In genomic region chr1:127409512-127409911, GRCm38 (mm10) we compare ENCODE assay signal across 9 mouse cellular contexts.
DNase-seq lines count a peak whose midpoint lies in the region; ATAC-seq and TF ChIP-seq lines count a peak whose summit lies in the region.
"Had no signal": no experiment of that assay in that cellular context is flagged by ENCODE, and none has a peak within 500 bp of the region (broad histone marks: within the 10 kb centered on the region; RNA-seq: fewer than 3 reads in every experiment).

No protein-coding gene starts in this region.

- ATAC-seq in common myeloid progenitor, adult 5-6 weeks (replicated peaks; ENCODE audit: low read depth, poor library complexity, severe bottlenecking): peak; percentile 65
- ATAC-seq in hindbrain, embryonic 11.5 days (ENCODE audit: low FRiP score): peak; percentile 34; the same call in 1 of the 2 replicates
- no peak; the same call in 1 of the 2 replicates for ATAC-seq in liver, embryonic 14.5 days (ENCODE audit: insufficient read depth)

- no peak overlapping the region for H3K27ac ChIP-seq in hindbrain, embryonic 11.5 days (ENCODE audit: low read depth, low read length)
- H3K27ac ChIP-seq in liver, embryonic 14.5 days: no peak overlapping the region
- H3K27ac ChIP-seq: macrophage had no signal

- H3K36me3 ChIP-seq in hindbrain, embryonic 11.5 days (ENCODE audit: control insufficient read depth, insufficient read depth, low read length): no peaks in the 10 kb centered on the region
- H3K36me3 ChIP-seq in liver, embryonic 14.5 days (replicated peaks; ENCODE audit: control insufficient read depth, insufficient read depth, low read depth): no peaks in the 10 kb centered on the region

- no peaks in the 10 kb centered on the region for H3K9me3 ChIP-seq in hindbrain, embryonic 11.5 days (ENCODE audit: control insufficient read depth, low read length)
- H3K9me3 ChIP-seq in liver, embryonic 14.5 days (ENCODE audit: control insufficient read depth, low read length): no peaks in the 10 kb centered on the region

- H3K9ac ChIP-seq in hindbrain, embryonic 11.5 days (ENCODE audit: low read depth, low read length): no peak overlapping the region
- no peak overlapping the region for H3K9ac ChIP-seq in liver, embryonic 14.5 days (replicated peaks)

- H3K4me1 ChIP-seq in hindbrain, embryonic 11.5 days (replicated peaks; ENCODE audit: control insufficient read depth, insufficient read depth, low read length): no peaks in the 10 kb centered on the region
- H3K4me1 ChIP-seq in liver, embryonic 14.5 days (replicated peaks; ENCODE audit: control insufficient read depth in 2 of 2, insufficient read depth in 2 of 2, low read length in 1 of 2): peaks cover 0 to 5% of the 10 kb centered on the region in 2 experiments; a peak in 2 of 4 replicates

- WGBS in hindbrain, embryonic 11.5 days: 48% methylated on average over 5 of the region's 5 CpGs
- WGBS in liver, embryonic 14.5 days (ENCODE audit: insufficient replicate concordance): 25% methylated on average over 5 of the region's 5 CpGs

- TF ChIP-seq CTCF in liver, embryonic 14.5 days (IDR thresholded peaks at IDR 0.05; ENCODE audit: low read depth): peak; percentile 55

- H3K4me3 ChIP-seq in hindbrain, embryonic 11.5 days (ENCODE audit: low read depth, low read length): no peak overlapping the region
- no peak overlapping the region for H3K4me3 ChIP-seq in liver, embryonic 14.5 days (ENCODE audit: insufficient read depth in 1 of 2, low read depth in 2 of 2, low read length in 2 of 2)

- peak; percentile 94 for DNase-seq in heart, adult 11 months
- no peak for DNase-seq in heart, postnatal 25 days (ENCODE audit: low spot score)
- DNase-seq in hindbrain, embryonic 11.5 days (ENCODE audit: low spot score): no peak
- DNase-seq in liver, embryonic 14.5 days (ENCODE audit: low read depth in 3 of 3, low spot score in 3 of 3): no peak
- DNase-seq in retina, embryonic 14.5 days (ENCODE audit: low spot score): peak; percentile 55
- DNase-seq in layer of hippocampus, adult 11-12 months (ENCODE audit: low spot score): no peak
- DNase-seq in urinary bladder, postnatal 4 days (ENCODE audit: low spot score in 2 of 2): no peak

- no peaks in the 10 kb centered on the region for H3K27me3 ChIP-seq in hindbrain, embryonic 11.5 days (ENCODE audit: control insufficient read depth, insufficient read depth, low read length)
- H3K27me3 ChIP-seq in liver, embryonic 14.5 days (ENCODE audit: control insufficient read depth, insufficient read depth, low read length): no peaks in the 10 kb centered on the region

- no peak for TF ChIP-seq EP300 in liver, embryonic 14.5 days (IDR thresholded peaks at IDR 0.05; ENCODE audit: low read depth)

- intact Hi-C loops in heart, postnatal 25 days (cut with DNase I): loop anchor here (10.0 kb wide), 1 partner anchor 395 kb away; no protein-coding TSS in a partner anchor

- H3K4me2 ChIP-seq in hindbrain, embryonic 11.5 days (replicated peaks; ENCODE audit: low read depth, low read length): no peak overlapping the region
- H3K4me2 ChIP-seq in liver, embryonic 14.5 days (ENCODE audit: low read depth): no peak overlapping the region

Comparison
In these comparisons a context has a peak if more than half of its experiments do, and no peak if none do; other contexts are left out.
1. DNase-seq: peak in heart, adult 11 months (single experiment) and retina, embryonic 14.5 days (single experiment); none in heart, postnatal 25 days (single experiment), hindbrain, embryonic 11.5 days (single experiment), liver, embryonic 14.5 days (0 of 3), layer of hippocampus, adult 11-12 months (single experiment) and urinary bladder, postnatal 4 days (0 of 2).